In the genomic region with DNA sequence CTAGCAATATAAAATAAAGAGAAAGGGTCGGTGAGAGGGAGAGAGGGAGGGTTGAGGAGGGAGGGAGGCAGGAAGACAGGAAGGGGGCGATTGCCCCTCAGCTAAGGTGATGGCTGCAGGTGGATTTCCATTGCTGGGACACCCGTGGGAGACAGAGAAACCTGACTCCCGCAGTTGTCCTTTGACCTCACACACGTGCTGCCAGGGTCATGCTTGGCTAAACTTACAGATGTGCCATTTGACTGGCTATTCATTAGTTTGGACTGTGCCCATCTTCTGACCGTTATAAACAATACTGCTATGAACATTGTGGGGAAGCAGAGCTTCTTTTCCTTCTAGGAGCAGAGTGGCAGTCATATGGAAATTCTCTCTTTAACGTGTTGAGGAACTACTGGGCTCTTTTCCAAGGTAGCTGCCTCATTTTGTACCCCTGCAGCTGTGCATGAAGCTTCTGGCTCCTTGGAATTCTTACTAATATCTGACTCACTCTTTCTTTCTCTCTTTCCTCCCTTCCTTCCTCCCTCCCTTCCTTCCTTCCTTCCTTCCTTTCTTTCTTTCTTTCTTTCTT, we compare ENCODE assay signal across 20 mouse cellular contexts. TPM values are rescaled to one million over a fixed set of nuclear protein-coding genes. Genes with fewer than 3 reads are reported as not detected.
DNase-seq lines count a peak whose midpoint lies in the region; ATAC-seq and TF ChIP-seq lines count a peak whose summit lies in the region.
"Had no signal": no experiment of that assay in that cellular context is flagged by ENCODE, and none has a peak within 500 bp of the region (broad histone marks: within the 10 kb centered on the region; RNA-seq: fewer than 3 reads in every experiment).

No protein-coding gene starts in this region.

- no peaks in the 10 kb centered on the region for H3K4me1 ChIP-seq in lung, embryonic 14.5 days (ENCODE audit: insufficient read depth)
- 0 out of 2 replicates have a peak, but pooled peaks cover 4% of the 10 kb centered on the region for H3K4me1 ChIP-seq in heart, embryonic 11.5 days (ENCODE audit: control insufficient read depth, insufficient read depth, low read length)
- H3K4me1 ChIP-seq: liver, embryonic 13.5 days had no signal

- H3K4me2 ChIP-seq in lung, embryonic 14.5 days, result no peak overlapping the region
- no peak overlapping the region for H3K4me2 ChIP-seq in heart, embryonic 11.5 days
- H3K4me2 ChIP-seq: liver, embryonic 13.5 days; neural tube, embryonic 12.5 days; stomach, embryonic 15.5 days had no signal

- H3K4me3 ChIP-seq in lung, embryonic 14.5 days (ENCODE audit: low read depth, low read length), result no peak overlapping the region
- no peak overlapping the region for H3K4me3 ChIP-seq in heart, embryonic 11.5 days (ENCODE audit: low read depth, low read length)
- H3K4me3 ChIP-seq: gastrocnemius, adult 2 months; liver, embryonic 13.5 days; megakaryocyte, embryonic 14.5 days; neural tube, embryonic 12.5 days; stomach, embryonic 15.5 days had no signal

- no peak overlapping the region for H3K9ac ChIP-seq in lung, embryonic 14.5 days
- no peak overlapping the region for H3K9ac ChIP-seq in heart, embryonic 11.5 days (ENCODE audit: low read depth, low read length)
- H3K9ac ChIP-seq: liver, embryonic 13.5 days; neural tube, embryonic 12.5 days; stomach, embryonic 15.5 days had no signal

- H3K27ac ChIP-seq in lung, embryonic 14.5 days (ENCODE audit: low read depth), result no peak overlapping the region
- no peak overlapping the region for H3K27ac ChIP-seq in heart, embryonic 11.5 days (ENCODE audit: low read depth, low read length)
- H3K27ac ChIP-seq: gastrocnemius, adult 2 months; liver, embryonic 13.5 days; neural tube, embryonic 12.5 days; stomach, embryonic 15.5 days had no signal

- H3K36me3 ChIP-seq in lung, embryonic 14.5 days (ENCODE audit: insufficient read depth), result no peaks in the 10 kb centered on the region
- H3K36me3 ChIP-seq in heart, embryonic 11.5 days (ENCODE audit: control insufficient read depth, insufficient read depth, low read length), result no peaks in the 10 kb centered on the region
- H3K36me3 ChIP-seq: liver, embryonic 13.5 days; neural tube, embryonic 12.5 days; stomach, embryonic 15.5 days had no signal

- peak; percentile 65; the same call in 1 of the 2 replicates for ATAC-seq in frontal cortex, adult (ENCODE audit: low TSS enrichment)
- no peak for ATAC-seq in lung, embryonic 14.5 days (ENCODE audit: insufficient read depth)
- ATAC-seq in heart, embryonic 11.5 days (replicated peaks; ENCODE audit: insufficient number of reproducible peaks, low FRiP score, low TSS enrichment), result no peak
- ATAC-seq: forebrain, embryonic 16.5 days had no signal

- WGBS in lung, embryonic 14.5 days, result 29% methylated on average over 7 of the region's 7 CpGs
- WGBS in heart, embryonic 11.5 days (ENCODE audit: insufficient replicate concordance), result 48% methylated on average over 7 of the region's 7 CpGs

- TF ChIP-seq CTCF in lung, embryonic 14.5 days (IDR thresholded peaks at IDR 0.05; ENCODE audit: low read depth), result no peak

- no peaks in the 10 kb centered on the region for H3K9me3 ChIP-seq in lung, embryonic 14.5 days (ENCODE audit: low read depth, low read length)
- H3K9me3 ChIP-seq in heart, embryonic 11.5 days (replicated peaks; ENCODE audit: control insufficient read depth, low read length), result no peaks in the 10 kb centered on the region
- H3K9me3 ChIP-seq: liver, embryonic 13.5 days; neural tube, embryonic 12.5 days; stomach, embryonic 15.5 days had no signal

- H3K27me3 ChIP-seq in lung, embryonic 14.5 days (ENCODE audit: insufficient read depth, low read length), result no peaks in the 10 kb centered on the region
- no peaks in the 10 kb centered on the region for H3K27me3 ChIP-seq in heart, embryonic 11.5 days (ENCODE audit: control insufficient read depth, insufficient read depth, low read length)
- H3K27me3 ChIP-seq: stomach, embryonic 15.5 days had no signal

- DNase-seq in frontal cortex, postnatal 14 days (ENCODE audit: low spot score in 2 of 2), result no peak
- peak; percentile 80 for DNase-seq in lung, embryonic 14.5 days
- DNase-seq in lung, postnatal 4 days, result no peak
- peak; percentile 59 to 79 for DNase-seq in kidney, adult 8-10 months
- peak; percentile 49 for DNase-seq in telencephalon, adult 2 months (ENCODE audit: low read depth, low spot score)
- DNase-seq: adrenal gland, postnatal 36 days; cerebellum, adult 9-11 months; gastrocnemius, adult 2 months; liver, embryonic 13.5 days; thymus, postnatal 36 days had no signal

RNA-seq across cellular contexts. Expression of a gene that starts 3.7 kb away (rescaled TPM):
- not detected in 2 replicates for polyA plus RNA-seq in lung, embryonic 14.5 days (2014; fragmentation: Nextera tagmentation; extraction: Ambion mirVana)
- polyA plus RNA-seq in heart, embryonic 11.5 days (2014; fragmentation: Nextera tagmentation; extraction: Ambion mirVana), result not detected in 2 replicates
- polyA plus RNA-seq: forebrain, embryonic 16.5 days; heart, embryonic 14.5 days; large intestine, adult 2 months; liver, embryonic 13.5 days; neural tube, embryonic 12.5 days; spleen, adult 2 months; stomach, embryonic 15.5 days had no signal

RNA-seq across cellular contexts. Expression of a gene that starts 13.1 kb away (rescaled TPM):
- not detected in 2 replicates for polyA plus RNA-seq in lung, embryonic 14.5 days (2014; fragmentation: Nextera tagmentation; extraction: Ambion mirVana)
- not detected in 2 replicates for polyA plus RNA-seq in heart, embryonic 11.5 days (2014; fragmentation: Nextera tagmentation; extraction: Ambion mirVana)
- polyA plus RNA-seq: forebrain, embryonic 16.5 days; heart, embryonic 14.5 days; large intestine, adult 2 months; liver, embryonic 13.5 days; lung, embryonic 16.5 days; neural tube, embryonic 12.5 days; spleen, adult 2 months; stomach, embryonic 15.5 days had no signal

RNA-seq across cellular contexts. Expression of a gene that starts 13.3 kb away (rescaled TPM):
- polyA plus RNA-seq in lung, embryonic 14.5 days (2014; fragmentation: Nextera tagmentation; extraction: Ambion mirVana), result 0.58 and 0.93 TPM in 2 replicates
- polyA plus RNA-seq in heart, embryonic 11.5 days (2014; fragmentation: Nextera tagmentation; extraction: Ambion mirVana), result 0.59 and 0.99 TPM in 2 replicates

RNA-seq across cellular contexts. Expression of a gene that starts 16.1 kb away (rescaled TPM):
- polyA plus RNA-seq in lung, embryonic 14.5 days (2014; fragmentation: Nextera tagmentation; extraction: Ambion mirVana), result 0.28 and 0.38 TPM in 2 replicates
- 0.16 and 0.24 TPM in 2 replicates for polyA plus RNA-seq in heart, embryonic 11.5 days (2014; fragmentation: Nextera tagmentation; extraction: Ambion mirVana)
- polyA plus RNA-seq: liver, embryonic 13.5 days; neural tube, embryonic 12.5 days had no signal

RNA-seq across cellular contexts. Expression of a gene that starts 44.8 kb away (rescaled TPM):
- 3.2 and 3.4 TPM in 2 replicates for polyA plus RNA-seq in lung, embryonic 14.5 days (2014; fragmentation: Nextera tagmentation; extraction: Ambion mirVana)
- 3.4 and 3.9 TPM in 2 replicates for polyA plus RNA-seq in heart, embryonic 11.5 days (2014; fragmentation: Nextera tagmentation; extraction: Ambion mirVana)
- polyA plus RNA-seq: spleen, adult 2 months had no signal

Comparison
In these comparisons a context has a peak if more than half of its experiments do, and no peak if none do; other contexts are left out.
1. DNase-seq: peak in lung, embryonic 14.5 days (single experiment), kidney, adult 8-10 months (2 of 2) and telencephalon, adult 2 months (single experiment); none in frontal cortex, postnatal 14 days (0 of 2) and lung, postnatal 4 days (0 of 2).